Mouse (Mus musculus): ENCODE results near the gene Rbpj.
"Not testable (repeated sequence)": the region's sequence is repeated elsewhere in the genome, so short reads cannot be mapped to it uniquely, and the experiment has no call there.

Rbpj gene

DNA sequence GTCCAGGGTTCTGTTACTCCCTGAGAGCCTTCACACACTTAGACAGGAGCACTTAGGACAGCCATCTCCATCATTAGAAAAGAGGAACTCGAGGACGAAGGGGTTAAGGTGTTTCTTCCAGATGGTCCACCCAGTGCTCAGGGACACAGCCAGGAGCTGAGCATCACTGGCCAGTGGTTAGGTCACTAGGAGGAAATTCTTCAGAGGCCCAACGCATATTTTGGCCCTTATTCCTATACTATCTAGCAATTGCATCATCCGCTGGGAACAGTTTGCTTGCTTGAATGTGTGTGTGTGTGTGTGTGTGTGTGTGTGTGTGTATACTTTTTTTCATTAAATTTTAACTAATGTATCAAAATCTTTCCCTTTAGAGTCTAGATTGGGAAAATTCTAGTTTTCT, 45.5 kb downstream of the Rbpj start:
- DNase-seq (ENCODE audit: low read depth) = no peak

GRCm38 (mm10) chr5:53514959-53515612, 49.1 kb downstream of the Rbpj start:
- DNase-seq (ENCODE audit: low read depth) = no peak

- no peak for DNase-seq (ENCODE audit: low read depth)
These were observed 50.5 kb downstream of the Rbpj start for GRCm38 (mm10) chr5:53516482-53516881.

GRCm38 (mm10) chr5:53517802-53518201, 51.9 kb downstream of the Rbpj start:
- no peak for DNase-seq (ENCODE audit: low read depth)

DNA sequence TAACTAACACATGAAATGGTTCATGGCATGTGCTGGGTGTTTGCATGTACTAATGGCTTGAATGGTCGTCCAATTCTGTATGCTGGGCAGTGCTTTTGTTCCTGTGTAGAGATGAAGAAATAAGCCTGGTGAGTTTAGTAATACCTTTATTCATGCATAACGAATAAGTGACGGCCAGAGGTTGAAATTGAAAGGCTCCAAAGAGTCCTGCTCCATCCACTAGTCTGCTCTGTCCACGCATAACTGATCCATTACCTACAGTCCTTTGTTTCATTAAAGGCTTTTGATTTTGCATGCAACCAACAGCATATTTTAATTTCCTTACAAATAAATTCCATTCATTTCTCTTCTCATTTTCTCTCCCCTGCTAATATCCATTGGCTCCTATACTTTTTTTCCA, 53.2 kb downstream of the Rbpj start:
- DNase-seq (ENCODE audit: low read depth) = no peak

- DNase-seq (ENCODE audit: low read depth) = no peak
These were observed 54.1 kb downstream of the Rbpj start for GRCm38 (mm10) chr5:53519998-53520577.

- DNase-seq (ENCODE audit: low read depth) = no peak
These were observed 57.1 kb downstream of the Rbpj start for GRCm38 (mm10) chr5:53523046-53523445.

DNA sequence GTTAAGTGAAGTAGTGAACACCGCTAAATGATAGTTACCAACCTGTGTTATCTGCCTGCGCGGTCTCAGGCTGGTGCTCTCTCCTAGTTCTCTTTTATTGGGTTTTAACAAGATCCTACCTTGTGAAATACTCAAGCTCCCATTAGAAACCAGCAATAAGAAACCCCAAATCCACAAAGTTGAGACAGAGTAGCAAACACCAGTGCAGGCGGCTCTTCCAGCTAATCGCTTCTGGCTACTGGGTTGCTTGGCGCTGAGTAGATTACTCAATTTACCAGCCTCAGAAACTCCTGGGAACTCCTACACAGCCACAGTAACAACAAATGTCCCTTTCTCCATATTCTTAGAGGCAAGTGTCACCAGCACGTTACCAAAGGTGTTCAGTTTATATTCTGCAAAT, 58.2 kb downstream of the Rbpj start:
- no peak for DNase-seq (ENCODE audit: low read depth)

GRCm38 (mm10) chr5:53524831-53525230, 58.9 kb downstream of the Rbpj start:
- no peak for DNase-seq (ENCODE audit: low read depth)

DNA sequence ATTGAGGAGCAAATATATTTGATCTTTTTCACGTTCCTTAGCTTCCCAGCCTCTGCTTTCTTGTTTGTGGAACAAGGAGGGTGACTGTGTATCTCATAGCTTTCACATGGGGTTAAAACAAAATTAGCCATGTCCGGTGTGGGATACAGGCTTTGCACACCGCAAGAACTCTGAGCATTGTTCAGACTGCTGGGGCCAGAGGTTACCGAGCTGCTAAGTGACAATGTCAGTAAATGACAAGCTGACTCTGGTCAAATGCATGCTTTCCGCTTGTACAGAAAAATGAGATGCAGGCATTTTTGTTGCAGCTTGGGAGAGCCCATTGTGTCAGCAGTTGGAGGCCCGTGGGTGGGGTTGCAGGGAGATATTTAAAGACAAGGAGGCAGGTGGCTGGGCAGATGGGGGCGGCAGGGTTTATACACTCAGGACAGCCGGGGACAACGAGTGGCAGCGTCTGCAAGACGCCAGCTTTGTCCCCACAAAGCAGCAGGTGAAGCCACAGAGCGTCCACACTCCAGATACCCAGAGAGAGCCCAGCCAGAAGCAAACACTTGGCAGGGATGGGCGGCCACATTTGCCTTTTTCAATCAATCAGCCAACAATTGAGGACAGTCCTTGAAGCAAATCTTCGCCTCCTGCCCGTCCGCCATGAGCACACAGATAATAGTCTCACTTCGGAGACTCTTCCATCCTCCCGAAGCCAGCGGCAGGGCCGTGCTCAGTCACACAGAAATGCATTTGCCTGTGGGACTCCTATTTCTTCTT, 59.5 kb downstream of the Rbpj start:
- DNase-seq (ENCODE audit: low read depth) = no peak

DNA sequence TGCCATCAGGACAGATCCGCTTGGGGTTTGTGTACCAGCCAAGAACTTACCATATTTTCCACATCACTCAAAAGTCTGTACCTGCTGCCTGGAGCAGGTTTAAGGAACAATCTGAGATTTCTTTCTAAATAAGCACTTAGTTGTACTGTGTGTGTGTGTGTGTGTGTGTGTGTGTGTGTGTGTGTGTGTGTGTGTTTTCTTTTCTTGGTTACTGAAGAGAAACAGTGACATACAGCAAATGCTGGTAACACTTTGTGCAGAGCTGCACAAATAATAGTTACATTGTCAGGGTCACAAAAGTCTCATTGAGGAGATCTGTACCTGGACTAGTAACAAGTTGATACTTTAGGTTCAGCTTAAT, 60.1 kb downstream of the Rbpj start:
- no peak for DNase-seq (ENCODE audit: low read depth)

DNA sequence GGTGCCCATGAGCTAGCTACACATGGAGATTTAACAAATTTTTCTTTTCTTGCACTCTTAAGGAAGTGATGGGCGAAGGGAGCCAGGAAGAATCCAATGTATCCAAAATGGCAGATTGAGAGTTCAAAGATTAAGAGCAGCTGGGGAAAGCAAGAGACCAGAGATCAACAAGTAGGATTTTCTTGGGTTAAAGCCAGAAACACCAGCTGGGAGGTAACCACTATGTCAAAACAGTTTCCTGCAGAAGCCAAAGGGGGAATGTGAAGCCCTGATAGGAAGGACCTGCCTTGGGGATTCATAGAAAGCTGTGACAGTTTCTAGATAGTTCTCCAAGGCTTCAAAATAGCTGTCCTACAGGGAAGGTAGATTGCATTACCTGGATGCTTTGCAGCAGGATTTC, 63.9 kb downstream of the Rbpj start:
- no peak for DNase-seq (ENCODE audit: low read depth)

GRCm38 (mm10) chr5:53535096-53535495, 69.1 kb downstream of the Rbpj start:
- DNase-seq (ENCODE audit: low read depth) = no peak

DNA sequence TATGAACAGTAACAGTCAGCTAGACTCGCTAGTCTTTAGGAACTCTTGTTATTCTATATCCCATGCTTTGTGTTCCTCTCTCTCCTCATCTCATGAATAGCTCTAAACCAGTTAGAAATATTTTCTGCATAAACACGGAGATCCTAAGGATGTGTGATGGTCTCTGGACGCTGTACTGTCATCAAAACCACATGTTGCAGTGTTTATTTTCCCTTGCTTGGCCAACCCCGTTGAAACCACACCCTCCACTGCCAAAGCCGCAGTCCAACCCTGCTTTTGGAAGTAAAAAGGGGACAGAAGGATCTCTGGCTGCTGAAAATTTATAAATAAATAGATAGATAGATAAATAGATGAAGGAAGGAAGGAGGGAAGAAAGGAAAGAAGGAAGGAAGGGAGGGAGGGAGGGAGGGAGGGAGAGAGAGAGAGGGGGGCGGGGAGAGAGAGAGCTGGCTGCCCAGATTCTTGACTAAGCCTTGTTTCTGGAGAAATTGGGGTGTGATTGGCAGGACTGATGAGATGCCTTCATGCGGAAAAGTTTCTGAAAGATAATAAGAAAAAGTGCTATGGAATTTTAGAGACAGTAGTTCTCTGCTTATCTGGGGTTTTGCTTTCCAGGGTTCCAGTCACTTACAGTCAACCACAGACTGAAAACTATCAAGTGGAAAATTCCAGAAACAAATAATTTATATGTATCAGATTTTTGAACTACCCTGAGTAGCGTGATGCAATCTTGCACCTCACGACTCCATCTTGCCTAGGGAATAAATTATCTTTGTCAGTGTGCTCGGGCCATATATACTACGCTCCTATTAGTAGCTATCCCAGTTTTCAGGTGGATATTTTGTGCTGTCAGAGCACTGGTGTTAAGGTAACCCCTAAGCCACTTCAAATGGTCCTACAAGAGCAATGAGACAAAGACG, 70.9 kb downstream of the Rbpj start:
- DNase-seq (ENCODE audit: low read depth) = no peak

DNA sequence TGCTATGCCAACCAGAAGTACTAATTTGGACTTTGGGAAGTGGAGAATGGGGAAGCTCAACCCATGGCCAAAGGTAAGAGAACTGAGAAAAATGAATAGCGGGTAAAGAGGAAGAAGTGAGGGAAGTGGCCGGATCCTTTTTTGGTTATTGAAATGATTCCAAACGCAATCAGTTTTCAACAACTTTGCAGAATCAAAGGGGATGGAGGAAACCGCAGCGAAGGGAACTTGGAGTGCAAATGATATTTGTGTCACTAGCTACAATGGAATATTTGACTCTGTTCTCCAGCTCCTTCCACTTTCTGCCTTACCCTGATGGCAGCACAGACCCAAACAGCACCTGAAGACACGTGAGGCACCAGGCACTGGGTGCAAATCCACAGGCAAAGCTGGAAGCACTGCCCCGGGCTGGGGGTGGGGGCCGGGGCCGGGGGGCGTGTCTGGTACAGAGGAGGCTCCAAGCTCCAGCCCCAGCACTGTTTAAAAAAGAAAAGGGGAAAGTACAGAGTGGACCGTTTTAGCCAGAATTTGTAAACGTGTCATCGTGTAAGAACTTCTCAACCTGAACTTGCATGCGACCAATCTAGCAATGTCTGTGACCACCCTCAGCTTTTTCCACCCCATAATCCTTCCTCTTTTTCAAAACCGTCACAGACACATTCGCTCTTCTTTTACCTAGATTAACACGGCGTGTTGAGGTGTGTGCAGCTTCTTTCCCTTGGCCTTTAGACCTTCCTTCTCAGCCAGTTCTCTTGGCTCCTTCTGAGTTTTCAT, 74.1 kb downstream of the Rbpj start:
- DNase-seq (ENCODE audit: low read depth) = peak; percentile 25

- DNase-seq (ENCODE audit: low read depth) = no peak
These were observed 76.1 kb downstream of the Rbpj start for GRCm38 (mm10) chr5:53542073-53542472.

- DNase-seq (ENCODE audit: low read depth) = peak; percentile 38
These were observed 77.4 kb downstream of the Rbpj start for GRCm38 (mm10) chr5:53543399-53543798.

DNA sequence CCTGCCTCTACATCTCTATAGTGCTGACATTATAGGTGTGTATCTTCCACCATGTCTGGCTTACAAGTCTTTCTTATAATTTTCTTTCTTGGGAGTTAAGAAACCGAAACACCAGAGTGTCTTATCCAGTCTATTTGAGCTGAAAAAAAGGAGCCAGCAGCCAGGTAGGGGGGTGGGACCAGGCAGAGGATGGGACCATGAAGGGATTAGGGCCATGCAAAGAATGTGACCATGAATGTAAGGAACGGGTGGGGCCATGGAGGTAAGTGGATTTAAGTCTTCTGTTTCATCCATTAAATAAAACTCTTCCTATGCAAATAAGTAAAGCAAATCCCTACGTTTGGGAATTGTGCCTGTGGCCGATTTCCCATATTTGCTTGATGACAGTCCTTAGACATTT, 78.0 kb downstream of the Rbpj start:
- DNase-seq (ENCODE audit: low read depth) = no peak

DNA sequence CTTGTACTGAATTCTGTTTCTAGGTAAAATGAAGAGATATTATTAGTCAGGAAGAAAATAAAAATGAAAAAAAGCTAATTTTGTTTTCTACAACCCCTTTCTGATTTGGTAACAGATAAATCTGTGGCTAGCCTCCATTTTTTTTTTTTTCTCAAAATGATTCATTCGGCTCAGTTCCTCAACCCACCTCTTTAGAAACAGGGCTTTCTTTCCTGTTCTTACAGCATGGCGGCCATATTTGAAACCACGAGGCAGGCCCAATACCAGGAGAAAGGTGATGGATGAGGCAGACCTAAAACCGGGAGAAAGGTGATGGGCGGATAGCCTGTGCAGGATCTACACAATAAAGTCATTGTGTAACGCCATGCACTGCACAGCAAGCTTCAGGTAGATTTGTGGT, 80.5 kb downstream of the Rbpj start:
- peak; percentile 43 for DNase-seq (ENCODE audit: low read depth)

- DNase-seq (ENCODE audit: low read depth) = no peak
These were observed 81.1 kb downstream of the Rbpj start for GRCm38 (mm10) chr5:53546979-53547472.

- not testable (repeated sequence) for DNase-seq (ENCODE audit: low read depth)
These were observed 84.4 kb downstream of the Rbpj start for GRCm38 (mm10) chr5:53550329-53550728.

Measured in induced T-regulatory cell, adult 2 months (primary cell).